7 mouse cellular contexts compared by ENCODE assay signal in genomic region chr6:92943057-92943781, GRCm38 (mm10). TPM values are rescaled to one million over a fixed set of nuclear protein-coding genes. Genes with fewer than 3 reads are reported as not detected.
DNase-seq lines count a peak whose midpoint lies in the region; ATAC-seq and TF ChIP-seq lines count a peak whose summit lies in the region.

Adamts9 (minus strand) TSS chr6:92943492.

- peak within 1 kb of the TSS; percentile 65; the same call in 1 of the 2 replicates for H3K27ac ChIP-seq in hindbrain, postnatal 0 days
- H3K27ac ChIP-seq in midbrain, embryonic 11.5 days (ENCODE audit: low read depth, low read length): no peak within 1 kb of the TSS

- intact Hi-C loops in gastrocnemius, postnatal 36 days (cut with DNase I): loop anchor here (5.0 to 10.0 kb wide), 2 partner anchors 222 to 499 kb away; no protein-coding TSS in a partner anchor
- intact Hi-C loops in left cerebral cortex, postnatal 4 days (cut with DNase I): loop anchor here (5.0 to 10.0 kb wide), 2 partner anchors 141 to 502 kb away; no protein-coding TSS in a partner anchor

- peak; percentile 15 for ATAC-seq in common myeloid progenitor, adult 5-6 weeks (replicated peaks; ENCODE audit: low read depth, poor library complexity, severe bottlenecking)
- peak; percentile 79 for ATAC-seq in hindbrain, postnatal 0 days
- peak; percentile 69 for ATAC-seq in midbrain, embryonic 11.5 days (ENCODE audit: low FRiP score)

- peaks cover 9% of the 10 kb centered on the region for H3K4me1 ChIP-seq in hindbrain, postnatal 0 days (ENCODE audit: insufficient read depth, low read length)
- peaks cover 14% of the 10 kb centered on the region for H3K4me1 ChIP-seq in midbrain, embryonic 11.5 days (ENCODE audit: control insufficient read depth, insufficient read depth, low read length)

- WGBS in hindbrain, postnatal 0 days: under 1% methylated on average over 61 of the region's 68 CpGs
- WGBS in midbrain, embryonic 11.5 days: 0% methylated on average over 65 of the region's 68 CpGs

- peaks cover 21% of the 10 kb centered on the region for H3K27me3 ChIP-seq in hindbrain, postnatal 0 days (ENCODE audit: insufficient read depth, low read length)
- peaks cover 50% of the 10 kb centered on the region for H3K27me3 ChIP-seq in midbrain, embryonic 11.5 days (ENCODE audit: control insufficient read depth, insufficient read depth, low read length)

- peak within 1 kb of the TSS; percentile 53 for H3K4me3 ChIP-seq in hindbrain, postnatal 0 days (ENCODE audit: low read length)
- H3K4me3 ChIP-seq in midbrain, embryonic 11.5 days (ENCODE audit: low read depth, low read length): peak within 1 kb of the TSS; percentile 49

- peak within 1 kb of the TSS; percentile 94 for H3K4me2 ChIP-seq in hindbrain, postnatal 0 days (ENCODE audit: low read depth, low read length)
- peak within 1 kb of the TSS; percentile 83 for H3K4me2 ChIP-seq in midbrain, embryonic 11.5 days

- 0 out of 2 replicates have a peak, but pooled peaks have one; percentile 4 for TF ChIP-seq CTCF in hindbrain, postnatal 0 days (IDR thresholded peaks at IDR 0.05; ENCODE audit: low read depth)

- peak; percentile 79 to 83 for DNase-seq in adrenal gland, adult 18-20 months (ENCODE audit: low spot score in 2 of 2)
- peak; percentile 76 to 87 for DNase-seq in gastrocnemius, postnatal 36 days
- DNase-seq in hindbrain, postnatal 0 days (ENCODE audit: low spot score): peak; percentile 76
- peak; percentile 71 for DNase-seq in left cerebral cortex, postnatal 4 days
- DNase-seq in midbrain, embryonic 11.5 days (ENCODE audit: low spot score, missing footprints): peak; percentile 97
- DNase-seq in spleen, postnatal 36 days (ENCODE audit: low spot score in 2 of 2): peak; percentile 12 to 16

- peak within 1 kb of the TSS; percentile 40 for H3K9ac ChIP-seq in hindbrain, postnatal 0 days (replicated peaks; ENCODE audit: low read length)
- peak within 1 kb of the TSS; percentile 58 for H3K9ac ChIP-seq in midbrain, embryonic 11.5 days (ENCODE audit: low read length)

- H3K9me3 ChIP-seq in hindbrain, postnatal 0 days (ENCODE audit: low read length): no peaks in the 10 kb centered on the region
- H3K9me3 ChIP-seq in midbrain, embryonic 11.5 days (ENCODE audit: control insufficient read depth, low read length): peaks cover 6% of the 10 kb centered on the region; the same call in 1 of the 2 replicates

- H3K36me3 ChIP-seq in hindbrain, postnatal 0 days (ENCODE audit: insufficient read depth, low read length): no peaks in the 10 kb centered on the region
- H3K36me3 ChIP-seq in midbrain, embryonic 11.5 days (ENCODE audit: control insufficient read depth, insufficient read depth, low read length): no peaks in the 10 kb centered on the region

RNA-seq across cellular contexts. Expression of gene Adamts9, which starts in this region (rescaled TPM):
- 10 to 100 TPM; 24.9 to 37.1 TPM for total RNA-seq in adrenal gland, adult 18-20 months (2021)
- not detected in 2 replicates for total RNA-seq in common myeloid progenitor, adult 5-6 weeks (2017)
- total RNA-seq in gastrocnemius, postnatal 36 days (2021): 1 to 10 TPM; 6.2 to 7.6 TPM
- 7.6 and 9.2 TPM in 2 replicates for total RNA-seq in hindbrain, postnatal 0 days (2014; rRNA removed)
- 1.5 and 1.7 TPM in 2 replicates for polyA plus RNA-seq in hindbrain, postnatal 0 days (2015; fragmentation: Nextera tagmentation; extraction: Ambion mirVana)
- total RNA-seq in left cerebral cortex, postnatal 4 days (2021): 1 to 10 TPM; 7.7 to 8.3 TPM
- polyA plus RNA-seq in midbrain, embryonic 11.5 days (2014; fragmentation: Nextera tagmentation; extraction: Ambion mirVana): 1.1 TPM in 2 replicates

Comparison
In these comparisons a context has a peak if more than half of its experiments do, and no peak if none do; other contexts are left out.
1. Peak in ATAC-seq in common myeloid progenitor, adult 5-6 weeks; RNA of the gene not detected or under 1 TPM.
2. DNase-seq: peak in every context shown above with its lines; median percentile 97 in midbrain, embryonic 11.5 days; 82 in gastrocnemius, postnatal 36 days; 81 in adrenal gland, adult 18-20 months; 76 in hindbrain, postnatal 0 days; 71 in left cerebral cortex, postnatal 4 days; 14 in spleen, postnatal 36 days.
3. ATAC-seq: peak in every context shown above with its lines; median percentile 79 in hindbrain, postnatal 0 days; 69 in midbrain, embryonic 11.5 days; 15 in common myeloid progenitor, adult 5-6 weeks.